Mouse (Mus musculus): ENCODE data around the gene Hesx1. TPM values are rescaled to one million over a fixed set of nuclear protein-coding genes. Genes with fewer than 3 reads are reported as not detected.

The Hesx1 gene
- total RNA-seq, 1 experiment from 2014 or later = 0.70 TPM

Other genes with a start within 250 kb of the Hesx1 start
- gene Asb14, start 99.9 kb upstream of the Hesx1 start, total RNA-seq (2021) = not detected in 2 replicates
- 45.2 and 49.5 TPM in 2 replicates for gene Appl1, start 23.2 kb upstream of the Hesx1 start, total RNA-seq (2021)
- gene Il17rd, start 44.5 kb downstream of the Hesx1 start, total RNA-seq (2021) = 2.4 and 3.5 TPM in 2 replicates
- 37.1 and 47.8 TPM in 2 replicates for gene Arhgef3, start 120.5 kb downstream of the Hesx1 start, total RNA-seq (2021)

Data from adrenal gland, postnatal 25 days (tissue).